Mouse (Mus musculus): Measurements from ENCODE around the gene Cdca3. TPM values are rescaled to one million over a fixed set of nuclear protein-coding genes. Genes with fewer than 3 reads are reported as not detected.
"Not testable (repeated sequence)": the region's sequence is repeated elsewhere in the genome, so short reads cannot be mapped to it uniquely, and the experiment has no call there.

The Cdca3 gene
- polyA plus RNA-seq, 1 experiment from 2014 or later, result 123 TPM

GRCm38 (mm10) chr6:124817125-124817524, 12.2 kb upstream of the Cdca3 start:
- H3K9me3 ChIP-seq, result no peaks in the 10 kb centered on the region
- no peaks in the 10 kb centered on the region for H3K27me3 ChIP-seq (replicated peaks)
- peaks cover 22% of the 10 kb centered on the region for H3K4me1 ChIP-seq
- ATAC-seq (ENCODE audit: extremely low read depth, insufficient number of reproducible peaks, low FRiP score, low TSS enrichment), result no peak
- H3K4me3 ChIP-seq, result no peak overlapping the region
- WGBS, result 93% methylated on average over 11 of the region's 11 CpGs
- H3K9ac ChIP-seq, result no peak overlapping the region
- H3K27ac ChIP-seq (replicated peaks), result no peak overlapping the region
- H3K36me3 ChIP-seq, result peaks cover 79% of the 10 kb centered on the region
- H3K4me2 ChIP-seq, result no peak overlapping the region

GRCm38 (mm10) chr6:124817563-124817962, 11.8 kb upstream of the Cdca3 start:
- WGBS, result 90% methylated on average over 8 of the region's 8 CpGs
- no peaks in the 10 kb centered on the region for H3K9me3 ChIP-seq
- no peak for ATAC-seq (ENCODE audit: extremely low read depth, insufficient number of reproducible peaks, low FRiP score, low TSS enrichment)
- no peak overlapping the region for H3K4me2 ChIP-seq
- peaks cover 18% of the 10 kb centered on the region for H3K4me1 ChIP-seq
- no peak overlapping the region for H3K9ac ChIP-seq
- no peak overlapping the region for H3K27ac ChIP-seq (replicated peaks)
- peaks cover 79% of the 10 kb centered on the region for H3K36me3 ChIP-seq
- H3K4me3 ChIP-seq, result no peak overlapping the region
- H3K27me3 ChIP-seq (replicated peaks), result no peaks in the 10 kb centered on the region

- Histone ChIP-seq H3K36me3 (peaks cover 81% of the 10 kb centered on the region), H3K9ac (no peak overlapping the region), H3K27me3 (replicated peaks) (no peaks in the 10 kb centered on the region), H3K9me3 (no peaks in the 10 kb centered on the region), H3K4me2 (no peak overlapping the region), H3K27ac (replicated peaks) (no peak overlapping the region), H3K4me3 (no peak overlapping the region), H3K4me1 (peaks cover 14% of the 10 kb centered on the region)
- WGBS, result 83% methylated on average over 8 of the region's 8 CpGs
- ATAC-seq (ENCODE audit: extremely low read depth, insufficient number of reproducible peaks, low FRiP score, low TSS enrichment), result no peak
Observed at GRCm38 (mm10) chr6:124817971-124818370, 11.4 kb upstream of the Cdca3 start.

- Histone ChIP-seq H3K4me3 (no peak overlapping the region), H3K36me3 (peaks cover 100% of the 10 kb centered on the region), H3K4me1 (no peaks in the 10 kb centered on the region), H3K9me3 (no peaks in the 10 kb centered on the region), H3K27me3 (replicated peaks) (no peaks in the 10 kb centered on the region), H3K9ac (no peak overlapping the region), H3K4me2 (no peak overlapping the region), H3K27ac (replicated peaks) (no peak overlapping the region)
- ATAC-seq (ENCODE audit: extremely low read depth, insufficient number of reproducible peaks, low FRiP score, low TSS enrichment), result no peak
- 87% methylated on average over 5 of the region's 5 CpGs for WGBS
Observed at GRCm38 (mm10) chr6:124820891-124821290, 8.5 kb upstream of the Cdca3 start.

DNA sequence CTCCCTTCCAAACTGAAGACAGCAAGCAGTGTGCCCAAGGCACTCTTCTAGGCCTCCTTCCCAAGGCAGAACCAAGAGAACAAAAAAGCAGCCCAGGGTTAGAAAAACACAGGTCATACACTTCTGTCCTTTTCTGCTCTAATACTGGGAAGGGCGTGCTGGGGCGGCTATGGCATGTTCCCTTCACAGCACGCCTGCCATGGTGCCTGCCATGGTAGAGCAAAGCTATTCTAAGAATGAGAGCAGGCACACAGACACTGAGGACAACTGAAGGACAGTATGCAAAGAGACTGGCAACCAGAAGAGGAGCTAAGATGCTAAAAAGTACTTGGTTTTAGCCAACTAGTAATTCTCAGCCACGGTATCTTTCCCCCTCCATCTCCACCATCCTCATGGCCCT, 7.3 kb upstream of the Cdca3 start:
- H3K4me2 ChIP-seq, result no peak overlapping the region
- no peak for ATAC-seq (ENCODE audit: extremely low read depth, insufficient number of reproducible peaks, low FRiP score, low TSS enrichment)
- H3K27ac ChIP-seq (replicated peaks), result no peak overlapping the region
- no peaks in the 10 kb centered on the region for H3K27me3 ChIP-seq (replicated peaks)
- 0 out of 2 replicates have a peak overlapping the region, but pooled peaks have one; percentile 24 for H3K9ac ChIP-seq
- H3K36me3 ChIP-seq, result peaks cover 98% of the 10 kb centered on the region
- no peak overlapping the region for H3K4me3 ChIP-seq
- H3K4me1 ChIP-seq, result no peaks in the 10 kb centered on the region
- 77% methylated on average over 4 of the region's 4 CpGs for WGBS
- no peaks in the 10 kb centered on the region for H3K9me3 ChIP-seq

- no peak for ATAC-seq (ENCODE audit: extremely low read depth, insufficient number of reproducible peaks, low FRiP score, low TSS enrichment)
- H3K4me1 ChIP-seq, result peaks cover 30% of the 10 kb centered on the region
- H3K4me3 ChIP-seq, result peak overlapping the region; percentile 75
- H3K9me3 ChIP-seq, result no peaks in the 10 kb centered on the region
- peak overlapping the region; percentile 88 for H3K9ac ChIP-seq
- peaks cover 62% of the 10 kb centered on the region for H3K36me3 ChIP-seq
- H3K27ac ChIP-seq (replicated peaks), result peak overlapping the region; percentile 71
- no peaks in the 10 kb centered on the region for H3K27me3 ChIP-seq (replicated peaks)
- 20% methylated on average over 10 of the region's 10 CpGs for WGBS
- peak overlapping the region; percentile 97 for H3K4me2 ChIP-seq
Observed at GRCm38 (mm10) chr6:124828101-124828592, 1.2 kb upstream of the Cdca3 start.

- ATAC-seq (ENCODE audit: extremely low read depth, insufficient number of reproducible peaks, low FRiP score, low TSS enrichment), result peak; percentile 78
- Histone ChIP-seq H3K4me2 (peak overlapping the region; percentile 97), H3K36me3 (peaks cover 59% of the 10 kb centered on the region)
Observed at GRCm38 (mm10) chr6:124829799-124830700, 703 bp downstream of the Cdca3 start.

DNA sequence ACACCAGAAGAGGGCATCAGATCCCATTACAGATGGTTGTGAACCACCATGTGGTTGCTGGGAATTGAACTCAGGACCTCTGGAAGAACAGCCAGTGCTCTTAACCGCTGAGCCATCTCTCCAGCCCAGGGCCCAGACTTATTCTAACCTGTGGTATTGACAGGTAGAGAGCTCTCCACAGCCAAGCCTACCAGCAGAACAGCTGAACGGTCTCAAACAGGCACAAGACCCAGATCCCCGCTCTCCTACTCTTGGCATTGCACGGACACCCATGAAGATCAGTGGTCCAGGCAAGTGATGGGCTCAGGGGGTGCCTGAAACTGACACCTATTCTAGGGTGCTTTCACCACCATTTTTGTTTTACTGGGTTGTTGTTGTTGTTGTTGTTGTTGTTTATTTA, 1.9 kb downstream of the Cdca3 start:
- not testable (repeated sequence) for ATAC-seq (ENCODE audit: extremely low read depth, insufficient number of reproducible peaks, low FRiP score, low TSS enrichment); H3K9me3 ChIP-seq; H3K27ac ChIP-seq (replicated peaks); H3K27me3 ChIP-seq (replicated peaks)
- Histone ChIP-seq H3K36me3 (peaks cover 48% of the 10 kb centered on the region), H3K4me1 (peaks cover 43% of the 10 kb centered on the region), H3K4me2 (peak overlapping the region; percentile 97), H3K4me3 (peak overlapping the region; percentile 75), H3K9ac (peak overlapping the region; percentile 84)
- 95% methylated on average over 4 of the region's 4 CpGs for WGBS

More at GRCm38 (mm10) chr6:124829799-124830700, 703 bp downstream of the Cdca3 start:
- Histone ChIP-seq H3K4me3 (peak overlapping the region; percentile 75), H3K9me3 (no peaks in the 10 kb centered on the region), H3K27ac (replicated peaks) (peak overlapping the region; percentile 91), H3K4me1 (peaks cover 31% of the 10 kb centered on the region), H3K9ac (peak overlapping the region; percentile 84), H3K27me3 (replicated peaks) (no peaks in the 10 kb centered on the region)
- under 1% methylated on average over 38 of the region's 38 CpGs for WGBS

- WGBS, result 94% methylated on average over 8 of the region's 8 CpGs
- peaks cover 46% of the 10 kb centered on the region for H3K4me1 ChIP-seq
- peaks cover 45% of the 10 kb centered on the region for H3K36me3 ChIP-seq
- no peak for ATAC-seq (ENCODE audit: extremely low read depth, insufficient number of reproducible peaks, low FRiP score, low TSS enrichment)
- H3K9ac ChIP-seq, result no peak overlapping the region
- H3K9me3 ChIP-seq, result no peaks in the 10 kb centered on the region
- H3K27ac ChIP-seq (replicated peaks), result no peak overlapping the region
- no peaks in the 10 kb centered on the region for H3K27me3 ChIP-seq (replicated peaks)
- 0 out of 2 replicates have a peak overlapping the region, but pooled peaks have one; percentile 75 for H3K4me3 ChIP-seq
- peak overlapping the region; percentile 97 for H3K4me2 ChIP-seq
Observed at GRCm38 (mm10) chr6:124831649-124832048, 2.3 kb downstream of the Cdca3 start.

- 80% methylated on average over 6 of the region's 6 CpGs for whole genome bisulfite sequencing
- no peak for ATAC-seq (ENCODE audit: extremely low read depth, insufficient number of reproducible peaks, low FRiP score, low TSS enrichment)
Observed at GRCm38 (mm10) chr6:124834512-124835081, 5.2 kb downstream of the Cdca3 start.

DNA sequence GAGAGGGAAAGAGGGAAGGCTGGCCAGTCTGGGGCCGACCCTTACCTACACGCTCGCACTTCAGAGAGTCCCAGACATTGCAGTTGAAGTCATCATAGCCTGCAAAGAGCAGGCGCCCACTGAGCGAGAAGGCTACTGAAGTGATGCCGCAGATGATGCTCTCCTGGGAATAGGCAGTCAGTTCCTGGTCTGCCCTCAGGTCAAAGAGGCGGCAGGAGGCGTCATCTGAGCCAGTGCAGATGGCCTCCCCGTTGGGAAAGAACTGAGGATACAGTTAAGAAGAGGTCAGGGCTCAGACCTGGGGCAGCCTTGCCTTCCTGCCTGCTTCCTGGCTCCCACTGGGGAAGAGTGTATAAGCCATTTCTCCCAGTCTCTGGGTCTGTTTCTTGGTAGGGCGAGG, 6.2 kb downstream of the Cdca3 start:
- no peaks in the 10 kb centered on the region for H3K9me3 ChIP-seq
- H3K27ac ChIP-seq (replicated peaks), result no peak overlapping the region
- H3K9ac ChIP-seq, result no peak overlapping the region; the same call in 1 of the 2 replicates
- no peak for ATAC-seq (ENCODE audit: extremely low read depth, insufficient number of reproducible peaks, low FRiP score, low TSS enrichment)
- H3K4me1 ChIP-seq, result peaks cover 60% of the 10 kb centered on the region
- H3K4me2 ChIP-seq, result no peak overlapping the region
- peaks cover 5% of the 10 kb centered on the region; the same call in 1 of the 2 replicates for H3K27me3 ChIP-seq (replicated peaks)
- H3K4me3 ChIP-seq, result no peak overlapping the region
- WGBS, result 51% methylated on average over 10 of the region's 10 CpGs
- peaks cover 35% of the 10 kb centered on the region for H3K36me3 ChIP-seq

More at GRCm38 (mm10) chr6:124834512-124835081, 5.2 kb downstream of the Cdca3 start:
- no peaks in the 10 kb centered on the region; the same call in 1 of the 2 replicates for H3K27me3 ChIP-seq (replicated peaks)
- no peak overlapping the region for H3K9ac ChIP-seq
- H3K9me3 ChIP-seq, result no peaks in the 10 kb centered on the region
- H3K36me3 ChIP-seq, result peaks cover 35% of the 10 kb centered on the region
- no peak overlapping the region for H3K4me2 ChIP-seq
- H3K4me3 ChIP-seq, result no peak overlapping the region
- peaks cover 55% of the 10 kb centered on the region for H3K4me1 ChIP-seq
- no peak overlapping the region for H3K27ac ChIP-seq (replicated peaks)
